Mouse (Mus musculus) stomach, postnatal 0 days (tissue): ENCODE measurements at regions not wholly inside any gene's neighbourhood (a gene's known extent, or its start where the extent isn't known, plus 50 kb on each side); places are given as distances from the start of the nearest gene placed in this dataset.

Experiments used
- ATAC-seq: fragments of 200-750 bp; cut with Nextera tagmentation; 2 replicates; pipeline ENCODE4 v1.8.0; 2017; ENCODE audit not compliant: low FRiP score, low TSS enrichment
- DNase-seq: peaks from one replicate; pipeline ENCODE4 v3.0.0-alpha.2; 2016; ENCODE audit warnings: low spot score
- H3K27ac ChIP-seq: fragments of 300-500 bp; sonication (generic); replicated peaks from 2 replicates; pipeline ENCODE4 v1.5.1; 2014; ENCODE audit warnings: mild to moderate bottlenecking, control low read depth
- H3K27me3 ChIP-seq: fragments of 300-500 bp; sonication (generic); 2 replicates; pipeline ENCODE4 v1.6.1; 2014; ENCODE audit warnings: low read length; ENCODE audit not compliant: control insufficient read depth, insufficient read depth
- H3K36me3 ChIP-seq: fragments of 300-500 bp; sonication (generic); 2 replicates; pipeline ENCODE4 v1.6.1; 2014; ENCODE audit warnings: low read length, mixed read lengths; ENCODE audit not compliant: control insufficient read depth, insufficient read depth
- H3K4me1 ChIP-seq: fragments of 300-500 bp; sonication (generic); replicated peaks from 2 replicates; pipeline ENCODE4 v1.6.1; 2014; ENCODE audit warnings: antibody characterized with exemption; ENCODE audit not compliant: control insufficient read depth, insufficient read depth
- H3K4me2 ChIP-seq: fragments of 300-500 bp; sonication (generic); replicated peaks from 2 replicates; pipeline ENCODE4 v1.6.1; 2014; ENCODE audit warnings: low read depth, mild to moderate bottlenecking, control low read depth, moderate library complexity
- H3K4me3 ChIP-seq: fragments of 300-500 bp; sonication (generic); 2 replicates; pipeline ENCODE4 v1.5.1; 2014; ENCODE audit warnings: low read depth, low read length, control low read depth
- H3K9ac ChIP-seq: fragments of 300-500 bp; sonication (generic); 2 replicates; pipeline ENCODE4 v1.6.1; 2014; ENCODE audit warnings: mild to moderate bottlenecking, low read length, control low read depth, mixed read lengths
- H3K9me3 ChIP-seq: fragments of 300-500 bp; sonication (generic); 2 replicates; pipeline ENCODE4 v1.6.1; 2016; ENCODE audit warnings: low read length; ENCODE audit not compliant: control insufficient read depth
- CTCF ChIP-seq: IDR thresholded peaks from 2 replicates; pipeline ENCODE4 v1.5.1; 2016; ENCODE audit warnings: antibody characterized with exemption, low read depth, mild to moderate bottlenecking, moderate library complexity
- EP300 ChIP-seq: optimal IDR thresholded peaks from 2 replicates; pipeline ENCODE3; 2016; ENCODE audit warnings: antibody characterized with exemption
- WGBS: fragments of 180-500 bp; shearing (Covaris S2); extraction: QIAGEN DNeasy Blood & Tissue Kit; methylation state at CpG from one replicate; pipeline ENCODE4 v1.1.7; 2014; 5-methylcytosine and 5-hydroxymethylcytosine counted together

DNA sequence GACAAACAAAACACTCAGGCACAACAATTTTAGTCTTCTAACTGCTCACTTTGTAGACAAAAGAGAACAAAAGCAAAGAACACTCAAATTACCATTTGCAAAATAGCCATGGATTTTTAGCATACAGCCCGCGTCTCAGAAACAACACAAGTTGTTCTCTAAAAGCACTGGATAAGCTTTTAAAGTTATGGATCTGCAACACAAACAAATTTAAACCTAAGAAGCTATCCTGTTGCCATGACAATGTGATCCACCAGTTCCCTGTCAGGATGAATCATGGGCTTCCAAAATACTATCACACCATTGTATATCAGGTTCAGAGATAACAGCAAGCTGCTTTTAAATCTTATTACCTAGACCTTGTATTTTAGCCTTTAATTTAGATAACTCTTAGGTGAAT, 550.9 kb upstream of the Syt1 start:
- WGBS: 79% methylated on average over 2 of the region's 2 CpGs
- TF ChIP-seq CTCF (no peak), EP300 (no peak)
- H3K4me3 ChIP-seq: no peak overlapping the region
- no peak overlapping the region for H3K9ac ChIP-seq
- H3K27ac ChIP-seq: no peak overlapping the region
- no peaks in the 10 kb centered on the region for H3K4me1 ChIP-seq
- ATAC-seq (no peak), DNase-seq (no peak)
- no peaks in the 10 kb centered on the region for H3K27me3 ChIP-seq
- H3K36me3 ChIP-seq: no peaks in the 10 kb centered on the region
- H3K4me2 ChIP-seq: no peak overlapping the region
- H3K9me3 ChIP-seq: no peaks in the 10 kb centered on the region

DNA sequence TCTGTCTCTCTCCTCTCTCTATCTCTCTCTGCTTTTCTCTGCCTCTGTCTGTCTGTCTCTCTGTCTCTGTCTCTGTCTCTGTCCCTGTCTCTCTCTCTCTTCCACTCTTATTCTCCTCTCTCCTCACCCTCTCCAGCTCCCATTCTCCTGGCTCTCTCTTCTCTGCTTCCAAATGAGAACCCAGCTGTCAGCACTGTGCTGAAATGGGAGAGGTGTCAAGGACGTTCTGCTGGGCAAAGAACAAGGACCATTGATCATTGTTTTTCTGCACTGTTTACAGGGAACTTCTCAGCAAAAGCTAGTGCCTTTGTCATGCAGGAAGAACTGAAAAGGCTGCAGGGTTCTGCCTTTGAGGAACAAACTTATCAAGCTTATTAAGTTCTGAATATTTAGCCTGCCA, 550.3 kb upstream of the Syt1 start:
- WGBS: 7% methylated on average over 1 of the region's 1 CpGs
- Histone ChIP-seq H3K4me1 (no peaks in the 10 kb centered on the region), H3K4me2 (no peak overlapping the region), H3K36me3 (no peaks in the 10 kb centered on the region), H3K9me3 (no peaks in the 10 kb centered on the region), H3K4me3 (no peak overlapping the region), H3K9ac (no peak overlapping the region), H3K27me3 (no peaks in the 10 kb centered on the region), H3K27ac (no peak overlapping the region)
- no peak for TF ChIP-seq EP300
- no peak for TF ChIP-seq CTCF
- DNase-seq (no peak), ATAC-seq (no peak)

DNA sequence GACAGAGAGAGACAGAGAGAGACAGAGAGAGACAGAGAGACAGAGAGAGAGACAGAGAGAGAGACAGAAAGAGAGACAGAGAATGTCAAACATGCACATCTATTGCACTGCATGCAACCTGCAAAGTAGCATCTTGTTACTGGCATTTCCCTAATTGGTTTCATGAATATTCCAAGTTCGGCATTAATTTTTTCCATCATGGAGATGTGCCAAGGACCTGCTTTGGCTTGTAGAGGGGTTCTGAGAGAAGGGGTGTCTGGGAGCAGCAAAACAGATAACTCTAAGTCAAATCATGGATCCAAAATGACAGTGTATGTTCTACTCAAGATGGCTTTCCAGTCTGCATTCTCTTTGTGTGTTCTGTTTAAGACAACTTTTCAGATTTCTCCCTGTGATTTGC, 532.5 kb upstream of the Syt1 start:
- 82% methylated on average over 1 of the region's 1 CpGs for WGBS
- TF ChIP-seq CTCF (no peak), EP300 (no peak)

DNA sequence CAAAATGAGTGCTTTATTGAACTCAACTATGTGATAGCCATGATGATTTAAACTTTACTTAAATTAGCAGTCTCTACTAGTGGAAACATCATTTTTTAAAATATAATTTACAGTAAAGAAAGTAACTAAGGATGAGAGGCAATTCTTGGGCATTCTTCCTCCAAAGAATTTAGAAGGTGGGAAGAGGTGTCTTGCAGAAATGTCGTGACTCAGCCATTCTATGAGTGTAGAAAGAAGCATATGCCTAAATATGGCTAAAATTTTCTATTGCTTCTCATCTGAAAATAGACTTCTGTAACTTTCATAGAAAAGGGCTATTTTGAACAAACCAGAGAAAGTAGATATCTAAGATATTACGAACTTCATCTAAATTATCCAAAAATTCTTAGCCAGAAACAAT, 529.4 kb upstream of the Syt1 start:
- TF ChIP-seq EP300 (no peak), CTCF (no peak)
- no peak overlapping the region for H3K4me2 ChIP-seq
- no peaks in the 10 kb centered on the region for H3K9me3 ChIP-seq
- H3K27ac ChIP-seq: no peak overlapping the region
- H3K4me1 ChIP-seq: no peaks in the 10 kb centered on the region
- ATAC-seq (no peak), DNase-seq (no peak)
- H3K4me3 ChIP-seq: no peak overlapping the region
- H3K27me3 ChIP-seq: no peaks in the 10 kb centered on the region
- 75% methylated on average over 2 of the region's 2 CpGs for WGBS
- no peaks in the 10 kb centered on the region for H3K36me3 ChIP-seq
- H3K9ac ChIP-seq: no peak overlapping the region

More for the DNA sequence above, 532.5 kb upstream of the Syt1 start:
- H3K4me2 ChIP-seq: no peak overlapping the region
- H3K9me3 ChIP-seq: no peaks in the 10 kb centered on the region
- no peaks in the 10 kb centered on the region for H3K36me3 ChIP-seq
- no peak overlapping the region for H3K9ac ChIP-seq
- no peak overlapping the region for H3K27ac ChIP-seq
- H3K27me3 ChIP-seq: no peaks in the 10 kb centered on the region
- ATAC-seq (no peak), DNase-seq (no peak)
- no peaks in the 10 kb centered on the region for H3K4me1 ChIP-seq
- H3K4me3 ChIP-seq: no peak overlapping the region

DNA sequence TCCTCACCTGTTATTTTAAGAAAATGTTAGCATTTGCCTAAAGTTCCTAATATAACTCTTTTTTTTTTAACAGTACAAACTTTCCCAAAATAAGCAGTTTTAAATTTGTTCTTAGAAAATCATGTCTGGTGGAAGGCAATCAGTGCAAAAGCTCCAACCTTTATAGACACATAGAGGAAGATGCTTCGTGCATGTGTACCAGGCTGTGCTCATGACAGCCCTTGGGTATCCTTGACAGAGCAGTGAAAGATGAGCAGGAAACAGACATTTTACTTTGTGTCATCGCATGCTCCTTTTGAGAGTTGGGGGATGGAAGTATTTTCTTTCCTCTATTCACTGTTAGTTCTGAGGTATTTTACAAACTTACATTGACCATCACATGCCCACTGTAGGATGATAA, 517.3 kb upstream of the Syt1 start:
- Histone ChIP-seq H3K27me3 (no peaks in the 10 kb centered on the region), H3K9me3 (no peaks in the 10 kb centered on the region), H3K4me1 (no peaks in the 10 kb centered on the region), H3K9ac (no peak overlapping the region), H3K36me3 (no peaks in the 10 kb centered on the region), H3K27ac (no peak overlapping the region), H3K4me2 (no peak overlapping the region), H3K4me3 (no peak overlapping the region)
- ATAC-seq: no peak
- no peak for DNase-seq
- TF ChIP-seq EP300 (no peak), CTCF (no peak)
- WGBS: 90% methylated on average over 2 of the region's 2 CpGs

DNA sequence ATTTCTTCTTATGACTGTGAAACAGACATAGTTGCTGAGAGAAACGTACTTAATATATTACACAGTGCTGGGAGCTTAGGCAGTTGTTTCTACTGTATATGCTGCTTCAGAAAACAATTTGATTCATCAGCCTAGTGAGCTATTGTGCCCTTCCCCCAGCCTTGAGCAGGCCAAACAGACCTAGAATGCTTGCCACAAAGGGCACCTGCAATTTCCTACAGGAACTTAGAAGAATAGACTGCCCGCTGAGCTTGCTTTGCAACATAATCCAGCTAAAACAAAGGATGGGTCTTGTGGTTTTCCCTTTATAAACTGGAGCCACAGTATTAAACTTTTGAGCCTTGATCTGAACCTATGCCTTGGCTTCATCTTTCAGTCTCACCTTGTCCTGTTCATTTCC, 510.9 kb upstream of the Syt1 start:
- Histone ChIP-seq H3K4me1 (no peaks in the 10 kb centered on the region), H3K4me2 (no peak overlapping the region), H3K4me3 (no peak overlapping the region), H3K9me3 (no peaks in the 10 kb centered on the region), H3K9ac (no peak overlapping the region), H3K27ac (no peak overlapping the region), H3K27me3 (no peaks in the 10 kb centered on the region), H3K36me3 (no peaks in the 10 kb centered on the region)
- no peak for ATAC-seq
- no peak for DNase-seq
- WGBS: 34% methylated on average over 2 of the region's 2 CpGs
- TF ChIP-seq CTCF (no peak), EP300 (no peak)

DNA sequence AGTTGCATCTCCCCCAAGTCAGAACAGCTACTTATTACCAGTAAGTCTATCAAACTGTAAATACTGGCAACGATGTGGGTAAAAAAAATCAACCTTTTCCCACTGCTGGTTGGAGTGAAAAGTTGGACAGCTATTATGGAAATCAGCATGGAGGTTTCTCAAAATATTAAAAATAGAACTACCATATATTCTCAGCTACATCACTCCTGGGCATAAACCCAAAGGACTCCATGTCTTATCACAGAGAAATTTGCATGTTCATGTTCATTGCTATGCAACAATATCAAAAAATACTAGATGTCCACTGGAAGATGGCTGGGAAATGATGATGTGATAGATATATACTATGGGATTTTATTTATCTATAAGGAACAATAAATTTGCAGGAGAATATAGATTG, 506.9 kb upstream of the Syt1 start:
- ATAC-seq (no peak), DNase-seq (no peak)
- TF ChIP-seq CTCF (no peak), EP300 (no peak)
- WGBS: 64% methylated on average over 1 of the region's 1 CpGs
- H3K4me3 ChIP-seq: no peak overlapping the region
- no peaks in the 10 kb centered on the region for H3K4me1 ChIP-seq
- H3K27me3 ChIP-seq: no peaks in the 10 kb centered on the region
- H3K9me3 ChIP-seq: no peaks in the 10 kb centered on the region
- no peak overlapping the region for H3K4me2 ChIP-seq
- H3K36me3 ChIP-seq: no peaks in the 10 kb centered on the region
- no peak overlapping the region for H3K9ac ChIP-seq
- no peak overlapping the region for H3K27ac ChIP-seq
